Mouse (Mus musculus): ENCODE data around the gene Sh3d19. TPM values are rescaled to one million over a fixed set of nuclear protein-coding genes. Genes with fewer than 3 reads are reported as not detected.

Sh3d19 gene
- total RNA-seq, 2 experiments from 2014 or later: 21.4 to 21.5 TPM

DNA sequence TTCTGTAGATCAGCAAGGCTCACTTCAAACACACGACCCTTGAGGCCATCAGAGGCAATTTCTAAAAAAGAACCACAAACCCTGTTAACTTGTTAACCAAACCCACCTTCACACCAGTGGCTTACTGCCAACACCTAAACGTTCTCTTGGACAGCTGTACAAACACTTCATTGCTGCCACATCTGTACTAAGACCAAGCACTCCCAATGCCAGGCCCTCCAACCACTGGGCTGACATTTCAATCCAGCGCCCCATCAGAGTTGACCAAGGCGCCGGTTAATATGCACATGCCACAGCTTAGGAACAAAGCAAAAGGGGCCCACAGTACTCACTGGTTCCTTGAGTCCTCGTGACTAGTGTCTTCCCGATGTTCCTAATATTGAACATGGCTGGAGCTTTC, 170.5 kb downstream of the Sh3d19 start:
- no peak for DNase-seq

DNA sequence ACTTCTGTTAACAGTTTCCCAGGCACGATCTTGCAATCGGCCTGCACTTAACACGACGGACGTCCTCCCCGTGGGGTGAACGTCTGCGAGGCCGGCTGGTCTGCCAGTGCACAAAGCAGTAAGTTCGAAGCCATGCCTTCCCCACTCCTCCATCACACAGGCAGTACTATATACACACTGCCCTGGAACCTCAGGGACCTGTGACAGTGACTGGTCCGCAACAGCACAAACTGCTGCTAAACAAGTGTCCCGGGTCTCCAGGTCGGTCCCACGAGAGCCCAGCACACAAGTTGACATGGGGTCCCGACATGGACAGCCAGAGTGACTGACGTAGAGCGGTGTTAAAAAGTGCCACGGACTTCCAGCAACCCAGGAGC, 171.0 kb downstream of the Sh3d19 start:
- peak; percentile 38 for DNase-seq

DNA sequence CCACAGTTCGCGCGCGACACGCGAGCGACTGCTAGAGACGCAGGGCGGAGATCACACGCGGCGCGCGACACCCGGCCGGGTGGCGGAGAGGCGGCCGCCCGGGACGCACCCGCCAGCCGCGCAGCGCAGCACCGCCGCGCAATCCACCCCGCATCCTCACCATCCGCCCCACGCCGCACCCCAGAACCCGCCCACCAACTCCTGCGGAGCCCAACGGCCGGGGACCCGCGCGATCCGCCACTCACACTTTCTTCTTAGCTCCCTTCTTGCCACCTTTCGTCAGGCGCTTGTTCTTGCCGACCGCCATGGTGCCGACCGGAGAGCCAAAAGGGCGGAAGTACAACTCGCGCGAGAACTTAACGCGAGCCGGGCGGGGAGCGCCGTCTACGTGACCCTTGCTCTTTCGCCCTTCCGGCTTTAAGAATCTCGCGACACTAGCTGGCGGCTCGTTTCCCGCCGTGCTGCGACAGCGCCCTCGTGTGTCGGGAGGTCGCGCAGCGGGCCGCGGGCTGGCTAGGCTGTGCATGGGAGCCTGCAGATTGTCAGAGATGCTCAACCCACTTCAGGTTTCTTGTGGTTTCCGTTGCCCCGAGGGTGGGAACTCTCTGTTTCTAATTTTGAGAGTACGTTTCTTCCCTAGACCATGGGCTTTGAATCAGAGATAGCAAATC, 171.5 kb downstream of the Sh3d19 start, which contains the start of gene Rps3a1:
Rps3a1 (minus strand) TSS at position 440 of the 671 bp plus-strand sequence.
- peak; percentile 99 for DNase-seq

DNA sequence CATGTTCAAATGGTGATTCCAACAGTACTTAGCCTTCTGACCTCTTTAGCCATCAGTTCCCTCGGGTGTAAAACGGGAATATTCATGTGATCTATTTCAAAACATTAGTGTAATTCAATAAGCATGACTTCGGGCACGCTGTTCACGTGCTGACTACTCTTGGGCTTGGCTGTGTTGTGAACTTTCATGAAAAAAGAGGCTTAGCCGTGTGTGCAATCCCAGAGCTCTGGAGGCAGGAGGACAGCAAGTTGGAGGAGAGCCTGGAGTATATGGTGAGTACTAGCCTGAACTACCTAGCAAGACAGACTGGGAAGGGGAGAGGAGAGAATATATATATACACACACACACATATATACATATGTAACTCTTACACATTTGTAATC, 172.0 kb downstream of the Sh3d19 start:
- DNase-seq: no peak

DNA sequence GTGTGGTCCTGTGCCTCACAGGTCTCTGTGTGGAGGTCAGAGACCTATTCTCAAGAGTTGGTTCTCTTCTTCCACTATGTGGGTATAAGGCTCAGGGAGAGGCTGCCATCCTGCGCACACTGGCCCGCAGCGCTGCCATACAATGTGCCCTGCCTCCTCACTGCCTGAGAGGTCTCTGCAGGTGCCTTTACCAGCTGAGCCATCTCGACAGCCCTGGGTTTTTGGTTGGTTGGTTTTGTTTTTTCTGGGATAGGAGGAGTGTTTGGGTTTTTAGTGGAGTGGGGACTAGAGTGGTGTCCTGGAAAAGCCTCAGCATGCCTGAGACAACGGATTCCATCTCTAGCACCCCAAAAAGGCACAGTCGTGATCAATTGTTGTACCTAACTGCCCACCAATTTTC, 172.4 kb downstream of the Sh3d19 start:
- no peak for DNase-seq

DNA sequence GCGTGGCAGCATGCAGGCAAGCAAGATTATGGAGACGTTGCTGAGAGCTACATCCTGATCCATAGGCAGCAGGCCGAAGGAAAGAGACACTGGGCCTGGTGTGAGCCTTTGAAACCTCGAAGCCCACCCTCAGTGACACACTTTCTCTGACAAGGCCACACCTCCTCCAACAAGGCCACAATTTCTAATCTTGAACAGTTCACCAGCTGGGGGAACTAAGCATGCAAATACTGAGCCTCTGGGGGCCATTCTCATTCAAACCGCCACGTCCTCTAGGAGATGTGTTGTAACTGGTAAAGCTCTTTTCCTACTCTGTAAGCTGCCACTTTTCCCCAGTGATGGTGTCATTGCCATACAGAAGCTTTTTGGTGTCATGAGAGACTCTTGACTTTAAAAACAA, 178.2 kb downstream of the Sh3d19 start:
- DNase-seq: no peak

DNA sequence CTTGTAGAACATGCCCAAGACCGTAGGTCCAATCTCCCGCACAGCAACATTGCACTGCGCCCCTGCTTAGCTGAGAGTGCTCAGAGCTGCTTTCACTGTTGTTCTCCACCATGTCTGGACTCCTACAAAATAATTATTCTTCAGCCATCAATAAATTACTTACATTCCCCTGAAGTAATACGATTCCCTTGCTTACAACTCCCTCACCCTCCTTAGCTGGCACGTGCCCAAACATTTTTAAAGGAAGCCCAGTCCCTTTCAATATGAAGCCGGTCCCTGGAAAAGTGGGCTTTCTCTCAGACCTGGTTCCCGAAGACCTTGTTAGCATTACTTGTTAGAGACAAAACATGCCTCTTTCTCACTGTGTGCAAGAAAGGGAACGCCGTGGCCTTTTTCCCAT, 178.6 kb downstream of the Sh3d19 start:
- DNase-seq: no peak

DNA sequence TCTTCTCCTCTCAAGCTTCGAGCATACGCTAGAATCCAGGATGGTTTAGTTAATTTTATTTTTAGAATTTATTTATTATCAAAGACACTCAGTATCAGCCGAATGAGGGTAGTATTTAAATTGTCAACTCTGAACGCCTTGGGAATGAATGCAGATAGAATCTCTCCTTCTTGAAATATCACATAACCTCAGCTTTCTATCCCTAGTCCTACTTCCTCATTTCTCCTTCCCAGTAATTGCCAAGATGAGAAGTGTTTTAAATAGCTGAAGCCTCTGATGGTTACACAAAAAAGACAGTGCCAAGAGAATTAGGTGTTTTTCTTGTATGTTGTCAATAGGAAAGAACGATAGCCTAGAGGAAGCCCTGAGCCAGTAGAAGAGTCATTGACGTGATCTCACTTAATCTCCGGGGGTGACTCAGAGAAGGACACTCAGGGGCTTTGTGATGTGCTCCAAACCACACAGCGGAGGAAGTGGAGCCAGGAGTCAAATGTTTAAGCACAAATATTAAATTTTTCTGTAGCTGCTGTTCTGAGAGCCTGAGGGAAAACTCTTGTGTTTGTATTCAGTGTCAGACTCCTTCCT, 198.0 kb downstream of the Sh3d19 start:
- DNase-seq: no peak

DNA sequence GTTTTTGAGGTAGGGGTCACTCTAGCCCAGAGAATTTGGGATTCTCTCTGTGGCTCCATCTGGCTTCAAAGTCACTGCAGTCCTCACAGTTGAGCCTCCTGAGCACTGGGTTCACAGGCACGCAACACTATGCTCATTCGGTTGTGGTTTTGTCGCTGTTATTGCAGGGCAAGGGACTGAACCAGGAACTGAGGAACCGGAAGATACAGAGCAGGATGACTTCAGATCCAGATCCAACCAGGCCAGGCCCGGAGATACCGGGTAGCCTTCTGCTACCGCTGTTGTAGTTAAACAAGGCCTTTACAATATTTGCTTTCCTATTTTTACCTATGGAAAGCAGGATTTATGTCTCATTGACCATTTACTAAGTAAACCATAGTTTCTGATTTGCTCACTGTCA, 208.8 kb downstream of the Sh3d19 start:
- DNase-seq: no peak

Other genes starting within 250 kb of the Sh3d19 start
- 10 to 100 TPM; 27.0 to 28.1 TPM for gene Fam160a1, start 153.8 kb upstream of the Sh3d19 start, total RNA-seq (2021)
- gene Glt28d2, start 83.6 kb upstream of the Sh3d19 start, total RNA-seq (2021): 1 to 10 TPM; 3.9 to 4.2 TPM
- gene Gm37240, start 83.6 kb upstream of the Sh3d19 start, total RNA-seq (2021): 10 to 100 TPM; 19.6 to 20.6 TPM
- not detected for gene Prss48, start 31.4 kb downstream of the Sh3d19 start, total RNA-seq (2021)
- 100 to 1,000 TPM; 752 to 761 TPM for gene Rps3a1, start 171.6 kb downstream of the Sh3d19 start, total RNA-seq (2021)